Mouse (Mus musculus): ENCODE data around the gene Rpusd1.

DNA sequence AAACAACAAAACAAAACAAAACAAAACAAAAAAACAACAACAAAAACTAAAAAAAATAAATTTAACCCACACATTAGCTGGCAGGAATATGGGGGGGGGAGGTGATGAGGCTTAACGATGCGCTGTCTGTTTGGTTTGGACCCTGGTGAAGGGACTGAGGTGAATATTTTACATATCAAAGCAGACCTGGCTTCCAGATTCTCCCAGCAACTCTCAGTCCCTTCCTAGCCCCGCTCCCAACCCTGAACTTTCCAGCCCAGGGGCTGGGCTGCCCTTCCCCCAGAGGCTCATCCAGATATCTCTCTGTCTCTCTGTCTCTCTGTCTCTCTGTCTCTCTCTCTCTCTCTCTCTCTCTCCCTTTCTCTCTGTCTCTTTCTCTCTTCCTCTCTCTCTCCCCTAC lies 35.1 kb downstream of the Rpusd1 start:
- TF ChIP-seq CTCF (conservative IDR thresholded peaks at IDR 0.05; ENCODE audit: low read length) (no peak), NANOG (IDR thresholded peaks at IDR 0.05; ENCODE audit: borderline replicate concordance, low read length) (no peak), POU5F1 (IDR thresholded peaks at IDR 0.05; ENCODE audit: borderline replicate concordance, low read length) (no peak)
